Mouse (Mus musculus): Measurements from ENCODE around the gene Gbgt1.

DNA sequence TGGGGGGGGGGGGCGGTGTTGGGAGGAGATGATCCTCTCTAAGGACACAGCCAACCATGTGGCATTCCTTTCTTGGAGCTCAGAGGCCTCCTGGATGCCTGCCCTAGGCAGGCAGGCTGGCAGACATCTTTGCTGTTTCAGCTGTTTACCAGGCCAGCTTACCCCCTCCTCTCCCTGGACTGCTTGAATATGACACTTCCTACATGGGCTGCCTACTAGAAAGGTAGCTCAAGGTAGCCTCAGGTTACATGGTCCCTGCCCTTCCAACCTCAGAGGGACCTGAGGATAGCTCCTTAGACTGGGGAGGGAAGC lies 42.1 kb downstream of the Gbgt1 start:
- no peak for TF ChIP-seq POLR2A (IDR thresholded peaks at IDR 0.05; ENCODE audit: extremely low read depth, insufficient read depth, low read length)
- TF ChIP-seq CTCF (IDR thresholded peaks at IDR 0.05; ENCODE audit: low read depth, low read length) = no peak

Measured in liver, adult 2 months (tissue).